Mouse (Mus musculus) stomach, postnatal 0 days (tissue): ENCODE data around the gene Tmem121b.

Source experiments
- CTCF ChIP-seq: IDR thresholded peaks from 2 replicates; pipeline ENCODE4 v1.5.1; 2016; ENCODE audit warnings: antibody characterized with exemption, low read depth, mild to moderate bottlenecking, moderate library complexity
- EP300 ChIP-seq: optimal IDR thresholded peaks from 2 replicates; pipeline ENCODE3; 2016; ENCODE audit warnings: antibody characterized with exemption

DNA sequence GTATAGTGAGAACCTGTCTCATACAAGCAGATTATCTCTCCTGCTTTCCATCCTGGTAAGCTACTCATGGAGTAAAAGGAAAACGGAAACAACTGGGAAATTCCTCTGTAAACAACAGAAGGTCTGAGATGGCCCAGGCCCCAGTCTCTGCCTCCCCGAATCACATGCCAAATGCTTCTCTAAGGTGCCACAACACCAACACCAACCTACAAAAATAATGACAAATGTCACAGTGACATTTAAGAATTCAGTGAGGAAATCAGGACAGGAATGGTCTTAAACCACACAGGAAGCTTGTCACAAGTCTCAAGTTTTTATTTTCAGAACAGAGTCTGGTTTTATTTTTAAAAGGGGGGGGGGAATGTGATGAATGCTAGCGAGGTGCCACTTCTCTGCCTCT is 5.0 kb downstream of the Tmem121b start:
- TF ChIP-seq CTCF (no peak), EP300 (no peak)
